Comparison of ENCODE assay signal across 8 mouse cellular contexts in the genomic region with DNA sequence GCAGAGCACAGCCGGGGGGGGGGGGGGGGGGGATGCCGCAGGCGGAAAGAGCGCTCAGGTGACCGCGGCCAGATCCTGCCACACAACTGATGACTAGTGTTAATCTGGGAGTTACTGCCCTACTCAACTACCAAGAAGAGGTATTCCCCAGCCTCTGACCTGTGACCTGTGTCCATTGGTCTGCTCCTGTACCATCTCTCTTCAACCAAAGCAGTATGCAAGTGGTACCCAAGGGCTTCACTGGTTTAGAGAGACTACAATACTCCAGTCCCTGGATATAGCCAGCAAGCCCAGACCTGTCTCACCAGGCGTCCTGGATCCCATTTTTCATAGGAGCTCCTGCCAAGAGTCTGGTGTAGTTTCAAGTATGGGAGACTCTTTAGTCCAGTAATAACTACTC. TPM values are rescaled to one million over a fixed set of nuclear protein-coding genes. Genes with fewer than 3 reads are reported as not detected.
A peak's percentile ranks its signal among the peaks of the same experiment; 100 is the strongest.
DNase-seq lines count a peak whose midpoint lies in the region; ATAC-seq and TF ChIP-seq lines count a peak whose summit lies in the region.

No protein-coding gene starts in this region.

- peaks cover 1% of the 10 kb centered on the region; the same call in 1 of the 2 replicates for H3K4me1 ChIP-seq in heart, adult 2 months (ENCODE audit: control insufficient read depth, insufficient read depth, low read length)
- H3K4me1 ChIP-seq in ES-Bruce4 (ENCODE audit: control insufficient read depth, insufficient read depth, low read length): peaks cover 1% of the 10 kb centered on the region
- no peaks in the 10 kb centered on the region; the same call in 1 of the 2 replicates for H3K4me1 ChIP-seq in forebrain, embryonic 14.5 days (ENCODE audit: control insufficient read depth, insufficient read depth, low read length)
- no peaks in the 10 kb centered on the region for H3K4me1 ChIP-seq in liver, embryonic 16.5 days (ENCODE audit: control insufficient read depth, low read depth, low read length)

- no peaks in the 10 kb centered on the region for H3K9me3 ChIP-seq in ES-Bruce4 (replicated peaks; ENCODE audit: control insufficient read depth, insufficient read depth, low read length, poor library complexity, severe bottlenecking)
- H3K9me3 ChIP-seq in forebrain, embryonic 14.5 days (replicated peaks; ENCODE audit: control insufficient read depth, low read length): no peaks in the 10 kb centered on the region
- H3K9me3 ChIP-seq in liver, embryonic 16.5 days (replicated peaks; ENCODE audit: control insufficient read depth, low read length): no peaks in the 10 kb centered on the region

- DNase-seq in heart, adult 2 months: no peak
- no peak for DNase-seq in heart, postnatal 10 days
- no peak for DNase-seq in forebrain, embryonic 14.5 days (ENCODE audit: low spot score)
- DNase-seq in spleen, adult 12 weeks (ENCODE audit: low spot score): no peak
- DNase-seq in thymus, postnatal 0 days (ENCODE audit: low spot score): no peak
- DNase-seq in left cerebral cortex, postnatal 10 days (ENCODE audit: extremely low spot score in 1 of 2, low spot score in 2 of 2): no peak

- TF ChIP-seq POLR2A in heart, adult 2 months (IDR thresholded peaks at IDR 0.05; ENCODE audit: insufficient read depth, low read depth, low read length): no peak
- no peak for TF ChIP-seq POLR2A in ES-Bruce4 (IDR thresholded peaks at IDR 0.05; ENCODE audit: insufficient read depth, low read length)

- 21% methylated on average over 5 of the region's 7 CpGs for WGBS in heart, adult 2 months
- 29% methylated on average over 6 of the region's 7 CpGs for WGBS in forebrain, embryonic 14.5 days
- WGBS in liver, embryonic 16.5 days (ENCODE audit: insufficient replicate concordance): 15% methylated on average over 6 of the region's 7 CpGs

- H3K36me3 ChIP-seq in heart, adult 2 months (ENCODE audit: control insufficient read depth, insufficient read depth, low read length): no peaks in the 10 kb centered on the region
- no peaks in the 10 kb centered on the region for H3K36me3 ChIP-seq in ES-Bruce4 (ENCODE audit: control insufficient read depth, insufficient read depth, low read length, poor library complexity, severe bottlenecking)
- H3K36me3 ChIP-seq in forebrain, embryonic 14.5 days (ENCODE audit: control insufficient read depth, insufficient read depth, low read length): no peaks in the 10 kb centered on the region
- no peaks in the 10 kb centered on the region for H3K36me3 ChIP-seq in liver, embryonic 16.5 days (ENCODE audit: control insufficient read depth, insufficient read depth)

- no peak overlapping the region for H3K9ac ChIP-seq in heart, adult 2 months (ENCODE audit: low read depth, low read length)
- peak overlapping the region; percentile 92 for H3K9ac ChIP-seq in ES-Bruce4 (ENCODE audit: low read depth, poor library complexity, severe bottlenecking)
- peak overlapping the region; percentile 75 for H3K9ac ChIP-seq in forebrain, embryonic 14.5 days (ENCODE audit: low read length)
- no peak overlapping the region for H3K9ac ChIP-seq in liver, embryonic 16.5 days (ENCODE audit: low read depth, low read length)

- no peak overlapping the region; the same call in 1 of the 2 replicates for H3K27ac ChIP-seq in heart, adult 2 months
- no peak overlapping the region for H3K27ac ChIP-seq in ES-Bruce4 (ENCODE audit: insufficient read depth, low read length)
- no peak overlapping the region for H3K27ac ChIP-seq in forebrain, embryonic 14.5 days (ENCODE audit: low read depth, low read length)
- H3K27ac ChIP-seq in liver, embryonic 16.5 days (ENCODE audit: low read length): no peak overlapping the region

- intact Hi-C loops in heart, adult 2 months (cut with DNase I): loop anchor here (1.0 to 5.0 kb wide), 3 partner anchors 73 to 194 kb away; no protein-coding TSS in a partner anchor
- intact Hi-C loops in heart, postnatal 10 days (cut with DNase I): loop anchor here (1.0 to 5.0 kb wide), 4 partner anchors 75 to 193 kb away; no protein-coding TSS in a partner anchor
- intact Hi-C loops in left cerebral cortex, postnatal 10 days (cut with DNase I): loop anchor here (2.0 to 10.0 kb wide), 3 partner anchors 73 to 192 kb away; no protein-coding TSS in a partner anchor

- TF ChIP-seq CTCF in heart, adult 2 months (IDR thresholded peaks at IDR 0.05): no peak
- no peak for TF ChIP-seq CTCF in ES-Bruce4 (IDR thresholded peaks at IDR 0.05; ENCODE audit: low read depth, low read length)

- no peak for TF ChIP-seq EP300 in heart, adult 2 months (IDR thresholded peaks at IDR 0.05; ENCODE audit: insufficient read depth, low read depth, low read length)
- TF ChIP-seq EP300 in ES-Bruce4 (IDR thresholded peaks at IDR 0.05; ENCODE audit: insufficient read depth, low read depth, low read length): no peak

- peak overlapping the region; percentile 77 for H3K4me3 ChIP-seq in heart, adult 2 months
- peak overlapping the region; percentile 58 for H3K4me3 ChIP-seq in ES-Bruce4 (ENCODE audit: low read depth, low read length)
- H3K4me3 ChIP-seq in forebrain, embryonic 14.5 days (ENCODE audit: low read depth, low read length): peak overlapping the region; percentile 69
- peak overlapping the region; percentile 58; the same call in 1 of the 2 replicates for H3K4me3 ChIP-seq in liver, embryonic 16.5 days (ENCODE audit: low read depth, low read length)

- H3K4me2 ChIP-seq in forebrain, embryonic 14.5 days (ENCODE audit: low read length): peak overlapping the region; percentile 91
- H3K4me2 ChIP-seq in liver, embryonic 16.5 days (ENCODE audit: low read depth, low read length): peak overlapping the region; percentile 59

- no peak for ATAC-seq in forebrain, embryonic 14.5 days
- ATAC-seq in liver, embryonic 16.5 days (ENCODE audit: low read depth): no peak

- no peaks in the 10 kb centered on the region for H3K27me3 ChIP-seq in heart, adult 2 months (ENCODE audit: control insufficient read depth, insufficient read depth, low read length)
- H3K27me3 ChIP-seq in ES-Bruce4 (ENCODE audit: control insufficient read depth, insufficient read depth, low read length, poor library complexity, severe bottlenecking): peaks cover 2% of the 10 kb centered on the region; the same call in 1 of the 2 replicates
- peaks cover 6% of the 10 kb centered on the region; the same call in 1 of the 2 replicates for H3K27me3 ChIP-seq in forebrain, embryonic 14.5 days (replicated peaks; ENCODE audit: control insufficient read depth, insufficient read depth, low read length)
- peaks cover 28% of the 10 kb centered on the region for H3K27me3 ChIP-seq in liver, embryonic 16.5 days (ENCODE audit: control insufficient read depth, insufficient read depth, low read depth, low read length)

- H3K79me2 ChIP-seq in heart, adult 2 months (replicated peaks; ENCODE audit: control insufficient read depth, insufficient read depth, low read length): no peaks in the 10 kb centered on the region

RNA-seq across cellular contexts. Expression of a gene that starts 5.1 kb away (rescaled TPM):
- total RNA-seq in heart, adult 2 months (2021): 10 to 100 TPM; 11.6 to 12.2 TPM
- 6.7 and 8.8 TPM in 2 replicates for polyA plus RNA-seq in heart, adult 2 months (2012; rRNA removed)
- 10 to 100 TPM; 20.4 to 25.2 TPM for total RNA-seq in heart, postnatal 10 days (2021)
- 17.7 and 25.2 TPM in 2 replicates for polyA plus RNA-seq in ES-Bruce4 (2011; ENCODE audit: insufficient read depth, insufficient read length, low read depth, missing spikeins)
- 11.4 and 14.3 TPM in 2 replicates for polyA plus RNA-seq in forebrain, embryonic 14.5 days (2014; fragmentation: Nextera tagmentation; extraction: Ambion mirVana)
- polyA plus RNA-seq in liver, embryonic 16.5 days (2015; fragmentation: Nextera tagmentation; extraction: Ambion mirVana): 2.3 and 3.7 TPM in 2 replicates
- 7.4 and 8.4 TPM in 2 replicates for polyA plus RNA-seq in thymus, postnatal 0 days (2015; fragmentation: Nextera tagmentation; extraction: Ambion mirVana)
- 10 to 100 TPM; 35.4 to 41.4 TPM for total RNA-seq in left cerebral cortex, postnatal 10 days (2021)

Comparison
In these comparisons a context has a peak if more than half of its experiments do, and no peak if none do; other contexts are left out.
1. H3K9ac ChIP-seq: peak in ES-Bruce4 (single experiment) and forebrain, embryonic 14.5 days (single experiment); none in heart, adult 2 months (single experiment) and liver, embryonic 16.5 days (single experiment).
2. Peak in every context shown above with its lines, with median percentiles within 50 percentile points of each other: H3K4me3 ChIP-seq.